Mouse (Mus musculus) ES-E14 (cell line): ENCODE data around the gene Fbn1. TPM values are rescaled to one million over a fixed set of nuclear protein-coding genes. Genes with fewer than 3 reads are reported as not detected.

Source experiments
- DNase-seq: peaks from one replicate; pipeline ENCODE4 v3.0.0-alpha.2; 2013; ENCODE audit warnings: low read depth, low spot score
- H3K27ac ChIP-seq: 2 replicates; pipeline ENCODE4 v1.5.1; 2012; ENCODE audit warnings: low read depth, mild to moderate bottlenecking, low read length, moderate library complexity, mixed read lengths; ENCODE audit not compliant: poor library complexity, insufficient read depth, severe bottlenecking
- H3K36me3 ChIP-seq: 2 replicates; pipeline ENCODE4 v1.6.1; 2012; ENCODE audit warnings: mild to moderate bottlenecking, low read length, moderate library complexity, mixed read lengths; ENCODE audit not compliant: control insufficient read depth, poor library complexity, insufficient read depth, severe bottlenecking
- H3K4me1 ChIP-seq, 2 experiments: fragments of 150-350 bp in 1 of 2; sonication (generic) in 1 of 2; 2 replicates each; pipeline ENCODE4 v1.6.1; 2012; ENCODE audit warnings: low read length in 2 of 2, mild to moderate bottlenecking in 1 of 2, mixed read lengths in 1 of 2; ENCODE audit not compliant: control insufficient read depth in 2 of 2, insufficient read depth in 2 of 2, poor library complexity in 1 of 2
- H3K4me3 ChIP-seq, 2 experiments: fragments of 150-350 bp in 1 of 2; sonication (generic) in 1 of 2; 2 replicates each; pipeline ENCODE4 v1.5.1; 2012; ENCODE audit warnings: low read length in 2 of 2, low read depth in 1 of 2, mild to moderate bottlenecking in 1 of 2, mixed read lengths in 1 of 2; ENCODE audit not compliant: insufficient read depth in 1 of 2, poor library complexity in 1 of 2, severe bottlenecking in 1 of 2
- H3K9ac ChIP-seq: 2 replicates; pipeline ENCODE4 v1.6.1; 2012; ENCODE audit warnings: low read depth, mild to moderate bottlenecking, low read length, mixed read lengths; ENCODE audit not compliant: poor library complexity, insufficient read depth, severe bottlenecking
- H3K9me3 ChIP-seq: fragments of 150-350 bp; sonication (generic); 2 replicates; pipeline ENCODE4 v1.6.1; 2012; ENCODE audit warnings: low read depth, mild to moderate bottlenecking, low read length; ENCODE audit not compliant: control insufficient read depth, insufficient read depth
- CHD2 ChIP-seq: IDR thresholded peaks from 2 replicates; pipeline ENCODE4 v1.6.1; 2014; ENCODE audit warnings: mild to moderate bottlenecking, low read depth, low read length, inconsistent platforms
- HCFC1 ChIP-seq: IDR thresholded peaks from 2 replicates; pipeline ENCODE4 v1.6.1; 2012; ENCODE audit warnings: low read length, inconsistent platforms, borderline replicate concordance; ENCODE audit not compliant: insufficient read depth
- MAFK ChIP-seq: IDR thresholded peaks from 2 replicates; pipeline ENCODE4 v1.6.1; 2014; ENCODE audit warnings: mild to moderate bottlenecking, low read depth, low read length, inconsistent platforms; ENCODE audit not compliant: insufficient read depth
- ZC3H11A ChIP-seq: IDR thresholded peaks from 2 replicates; pipeline ENCODE4 v1.6.1; 2012; ENCODE audit warnings: low read depth, mild to moderate bottlenecking, inconsistent platforms, low read length, borderline replicate concordance
- ZNF384 ChIP-seq: IDR thresholded peaks from 2 replicates; pipeline ENCODE4 v1.6.1; 2012; ENCODE audit warnings: low read depth, low read length, inconsistent platforms
- in situ Hi-C, 2 experiments: fragments of 600-800 bp; cut with MboI; formaldehyde crosslinking; loops; one replicate each; pipeline ENCODE4 v1.15.1; 2025; ENCODE audit warnings: low sequenced_read_pairs in 2 of 2, inconsistent platforms in 1 of 2; ENCODE audit not compliant: unreplicated experiment in 2 of 2
- total RNA-seq: library from RNA; depleted of rRNA; stranded (reverse); fragments of 300-350 nt; gene quantifications from 2 replicates; pipeline ENCODE4 v1.2.3, GENCODE M21; 2012

Fbn1 gene
- total RNA-seq, 1 experiment, result 9.6 TPM

- no peak for DNase-seq
- Histone ChIP-seq H3K4me3 (no peak overlapping the region), H3K27ac (no peak overlapping the region), H3K9ac (no peak overlapping the region), H3K4me1 (peaks cover 0 to 3% of the 10 kb centered on the region in 2 experiments; a peak in 1 of 4 replicates), H3K36me3 (no peaks in the 10 kb centered on the region), H3K9me3 (no peaks in the 10 kb centered on the region)
- TF ChIP-seq HCFC1 (no peak), ZC3H11A (no peak)
- in situ Hi-C loops, result no loop called here
Measured at GRCm38 (mm10) chr2:125302625-125302924, 205.2 kb downstream of the Fbn1 start.

DNA sequence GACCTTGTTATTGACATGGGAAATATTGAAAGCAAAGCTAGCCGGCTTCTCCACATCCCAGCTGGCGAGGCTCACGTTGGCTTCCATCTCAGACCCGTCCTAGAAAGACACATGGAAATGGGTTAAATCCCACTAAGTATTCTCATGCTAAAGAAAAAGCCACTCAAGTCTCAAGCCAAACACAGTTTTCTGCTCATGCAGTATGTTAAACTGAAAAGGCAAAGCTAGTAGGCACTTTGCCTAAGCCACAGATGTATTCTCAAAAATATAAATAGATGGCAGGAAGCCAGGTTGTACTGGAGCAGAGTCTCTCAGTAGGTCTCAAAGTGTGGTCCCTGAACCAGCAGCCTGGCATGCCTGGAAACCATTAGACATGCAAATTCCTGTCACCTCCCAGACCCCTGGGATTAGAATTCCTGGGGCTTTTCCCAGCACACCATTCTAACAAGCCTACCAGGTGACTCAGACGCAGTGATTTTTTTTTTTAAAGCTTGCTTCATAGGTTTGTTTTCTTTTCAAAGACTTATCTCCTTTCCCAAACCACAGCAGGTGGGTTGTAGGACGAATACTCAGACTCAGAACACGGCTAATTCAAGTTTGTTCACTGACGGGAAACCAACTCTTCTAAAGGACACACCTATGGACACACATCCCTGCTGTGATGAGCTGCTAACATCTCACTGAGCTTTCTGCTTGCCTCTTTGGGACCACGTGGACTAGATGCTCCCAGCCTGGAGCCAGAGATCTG, 205.7 kb downstream of the Fbn1 start:
- H3K36me3 ChIP-seq, result no peaks in the 10 kb centered on the region
- no peak overlapping the region for H3K27ac ChIP-seq
- TF ChIP-seq MAFK (no peak), CHD2 (no peak), ZNF384 (no peak), ZC3H11A (no peak), HCFC1 (no peak)

GRCm38 (mm10) chr2:125298841-125299240, 209.0 kb downstream of the Fbn1 start:
- DNase-seq, result no peak
- Histone ChIP-seq H3K4me1 (peaks cover 0 to 3% of the 10 kb centered on the region in 2 experiments; a peak in 1 of 4 replicates), H3K36me3 (no peaks in the 10 kb centered on the region), H3K9me3 (no peaks in the 10 kb centered on the region), H3K9ac (no peak overlapping the region), H3K27ac (no peak overlapping the region), H3K4me3 (no peak overlapping the region)
- in situ Hi-C loops, result no loop called here
- TF ChIP-seq ZC3H11A (no peak), HCFC1 (no peak), MAFK (no peak), CHD2 (no peak), ZNF384 (no peak)

More for the DNA sequence above, 205.7 kb downstream of the Fbn1 start:
- no peaks in the 10 kb centered on the region for H3K9me3 ChIP-seq
- in situ Hi-C loops, result no loop called here
- H3K4me1 ChIP-seq, result peaks cover 0 to 3% of the 10 kb centered on the region in 2 experiments; a peak in 1 of 4 replicates
- no peak overlapping the region for H3K9ac ChIP-seq
- DNase-seq, result no peak
- no peak overlapping the region for H3K4me3 ChIP-seq

GRCm38 (mm10) chr2:125295526-125295925, 212.3 kb downstream of the Fbn1 start:
- in situ Hi-C loops, result no loop called here
- Histone ChIP-seq H3K4me1 (no peaks in the 10 kb centered on the region), H3K27ac (no peak overlapping the region), H3K4me3 (no peak overlapping the region), H3K9me3 (no peaks in the 10 kb centered on the region), H3K9ac (no peak overlapping the region), H3K36me3 (no peaks in the 10 kb centered on the region)
- no peak for DNase-seq
- TF ChIP-seq MAFK (no peak), ZNF384 (no peak), CHD2 (no peak), ZC3H11A (no peak), HCFC1 (no peak)

- Histone ChIP-seq H3K4me3 (no peak overlapping the region), H3K27ac (no peak overlapping the region), H3K4me1 (no peaks in the 10 kb centered on the region), H3K9me3 (no peaks in the 10 kb centered on the region), H3K9ac (no peak overlapping the region), H3K36me3 (no peaks in the 10 kb centered on the region)
- DNase-seq, result no peak
- no peak for TF ChIP-seq CHD2
- TF ChIP-seq HCFC1, result no peak
- no peak for TF ChIP-seq ZNF384
- no peak for TF ChIP-seq ZC3H11A
- no peak for TF ChIP-seq MAFK
- in situ Hi-C loops, result no loop called here
Measured at GRCm38 (mm10) chr2:125293969-125294491, 213.8 kb downstream of the Fbn1 start.
